Mouse (Mus musculus): ENCODE data around the gene Taf4. TPM values are rescaled to one million over a fixed set of nuclear protein-coding genes. Genes with fewer than 3 reads are reported as not detected.

Gene Taf4
- polyA plus RNA-seq, 1 experiment: 6.3 TPM

- Histone ChIP-seq H3K4me3 (no peak overlapping the region), H3K79me2 (ENCODE audit: control insufficient read depth, insufficient read depth) (no peaks in the 10 kb centered on the region), H3ac (ENCODE audit: control insufficient read depth, insufficient read length) (no peak overlapping the region), H3K4me2 (ENCODE audit: low read depth) (no peak overlapping the region), H3K36me3 (ENCODE audit: control insufficient read depth, insufficient read depth) (no peaks in the 10 kb centered on the region), H3K27me3 (ENCODE audit: control insufficient read depth, insufficient read depth, insufficient read length) (no peaks in the 10 kb centered on the region)
- TF ChIP-seq TCF12 (IDR thresholded peaks at IDR 0.05; ENCODE audit: insufficient read depth, poor library complexity, severe bottlenecking): no peak
- TF ChIP-seq MAX (IDR thresholded peaks at IDR 0.05; ENCODE audit: low read depth): no peak
- TF ChIP-seq SRF (IDR thresholded peaks at IDR 0.05; ENCODE audit: control insufficient read depth, insufficient read length, low read depth): no peak
- no peak for TF ChIP-seq MYOD1 (IDR thresholded peaks at IDR 0.05; ENCODE audit: control insufficient read depth in 1 of 3, insufficient read length in 2 of 3, low read depth in 2 of 3)
- no peak for TF ChIP-seq CEBPB (IDR thresholded peaks at IDR 0.05; ENCODE audit: insufficient read depth, poor library complexity, severe bottlenecking)
- no peak for TF ChIP-seq POLR2AphosphoS2 (IDR thresholded peaks at IDR 0.05; ENCODE audit: insufficient read length, low read depth)
- no peak for TF ChIP-seq REST (IDR thresholded peaks at IDR 0.05; ENCODE audit: insufficient read depth, insufficient read length)
- TF ChIP-seq POLR2A (IDR thresholded peaks at IDR 0.05; ENCODE audit: insufficient read length, low read depth): no peak
- TF ChIP-seq E2F4 (IDR thresholded peaks at IDR 0.05; ENCODE audit: insufficient read depth): no peak
- TF ChIP-seq USF1 (IDR thresholded peaks at IDR 0.05; ENCODE audit: low read depth): no peak
- no peak for TF ChIP-seq TCF3 (IDR thresholded peaks at IDR 0.05; ENCODE audit: insufficient read length, low read depth)
- no peak for TF ChIP-seq MYOG (IDR thresholded peaks at IDR 0.05; ENCODE audit: control insufficient read depth in 1 of 3, insufficient read depth in 1 of 3, insufficient read length in 2 of 3, low read depth in 2 of 3)
These were observed 37.2 kb upstream of the Taf4 start for GRCm38 (mm10) chr2:180013686-180014085.

- Histone ChIP-seq H3ac (ENCODE audit: control insufficient read depth, insufficient read length) (no peak overlapping the region), H3K4me2 (ENCODE audit: low read depth) (no peak overlapping the region), H3K79me2 (ENCODE audit: control insufficient read depth, insufficient read depth) (no peaks in the 10 kb centered on the region), H3K4me3 (no peak overlapping the region), H3K36me3 (ENCODE audit: control insufficient read depth, insufficient read depth) (no peaks in the 10 kb centered on the region), H3K27me3 (ENCODE audit: control insufficient read depth, insufficient read depth, insufficient read length) (no peaks in the 10 kb centered on the region)
- TF ChIP-seq E2F4 (IDR thresholded peaks at IDR 0.05; ENCODE audit: insufficient read depth) (no peak), MYOG (IDR thresholded peaks at IDR 0.05; ENCODE audit: control insufficient read depth in 1 of 3, insufficient read depth in 1 of 3, insufficient read length in 2 of 3, low read depth in 2 of 3) (no peak), MYOD1 (IDR thresholded peaks at IDR 0.05; ENCODE audit: control insufficient read depth in 1 of 3, insufficient read length in 2 of 3, low read depth in 2 of 3) (no peak), SRF (IDR thresholded peaks at IDR 0.05; ENCODE audit: control insufficient read depth, insufficient read length, low read depth) (no peak), CEBPB (IDR thresholded peaks at IDR 0.05; ENCODE audit: insufficient read depth, poor library complexity, severe bottlenecking) (no peak), POLR2AphosphoS2 (IDR thresholded peaks at IDR 0.05; ENCODE audit: insufficient read length, low read depth) (no peak), USF1 (IDR thresholded peaks at IDR 0.05; ENCODE audit: low read depth) (no peak), TCF12 (IDR thresholded peaks at IDR 0.05; ENCODE audit: insufficient read depth, poor library complexity, severe bottlenecking) (no peak), MAX (IDR thresholded peaks at IDR 0.05; ENCODE audit: low read depth) (no peak), TCF3 (IDR thresholded peaks at IDR 0.05; ENCODE audit: insufficient read length, low read depth) (no peak), REST (IDR thresholded peaks at IDR 0.05; ENCODE audit: insufficient read depth, insufficient read length) (no peak), POLR2A (IDR thresholded peaks at IDR 0.05; ENCODE audit: insufficient read length, low read depth) (no peak)
These were observed 34.9 kb upstream of the Taf4 start for GRCm38 (mm10) chr2:180011370-180011769.

- H3K79me2 ChIP-seq (ENCODE audit: control insufficient read depth, insufficient read depth): no peaks in the 10 kb centered on the region
- no peak overlapping the region for H3ac ChIP-seq (ENCODE audit: control insufficient read depth, insufficient read length)
- H3K4me2 ChIP-seq (ENCODE audit: low read depth): no peak overlapping the region
- H3K27me3 ChIP-seq (ENCODE audit: control insufficient read depth, insufficient read depth, insufficient read length): no peaks in the 10 kb centered on the region
- H3K4me3 ChIP-seq: no peak overlapping the region
- no peak for TF ChIP-seq SRF (IDR thresholded peaks at IDR 0.05; ENCODE audit: control insufficient read depth, insufficient read length, low read depth)
- TF ChIP-seq CEBPB (IDR thresholded peaks at IDR 0.05; ENCODE audit: insufficient read depth, poor library complexity, severe bottlenecking): no peak
- no peak for TF ChIP-seq MYOG (IDR thresholded peaks at IDR 0.05; ENCODE audit: control insufficient read depth in 1 of 3, insufficient read depth in 1 of 3, insufficient read length in 2 of 3, low read depth in 2 of 3)
- TF ChIP-seq TCF3 (IDR thresholded peaks at IDR 0.05; ENCODE audit: insufficient read length, low read depth): no peak
- TF ChIP-seq REST (IDR thresholded peaks at IDR 0.05; ENCODE audit: insufficient read depth, insufficient read length): no peak
- no peak for TF ChIP-seq MAX (IDR thresholded peaks at IDR 0.05; ENCODE audit: low read depth)
- no peak for TF ChIP-seq E2F4 (IDR thresholded peaks at IDR 0.05; ENCODE audit: insufficient read depth)
- TF ChIP-seq MYOD1 (IDR thresholded peaks at IDR 0.05; ENCODE audit: control insufficient read depth in 1 of 3, insufficient read length in 2 of 3, low read depth in 2 of 3): no peak
- no peak for TF ChIP-seq TCF12 (IDR thresholded peaks at IDR 0.05; ENCODE audit: insufficient read depth, poor library complexity, severe bottlenecking)
- no peak for TF ChIP-seq POLR2AphosphoS2 (IDR thresholded peaks at IDR 0.05; ENCODE audit: insufficient read length, low read depth)
- no peak for TF ChIP-seq POLR2A (IDR thresholded peaks at IDR 0.05; ENCODE audit: insufficient read length, low read depth)
- TF ChIP-seq USF1 (IDR thresholded peaks at IDR 0.05; ENCODE audit: low read depth): no peak
- H3K36me3 ChIP-seq (ENCODE audit: control insufficient read depth, insufficient read depth): no peaks in the 10 kb centered on the region
These were observed 34.2 kb upstream of the Taf4 start for GRCm38 (mm10) chr2:180010686-180011085.

GRCm38 (mm10) chr2:180006352-180007017 is 30.0 kb upstream of the Taf4 start:
- no peak overlapping the region for H3K4me2 ChIP-seq (ENCODE audit: low read depth)
- H3K27me3 ChIP-seq (ENCODE audit: control insufficient read depth, insufficient read depth, insufficient read length): no peaks in the 10 kb centered on the region
- no peaks in the 10 kb centered on the region for H3K36me3 ChIP-seq (ENCODE audit: control insufficient read depth, insufficient read depth)
- H3K79me2 ChIP-seq (ENCODE audit: control insufficient read depth, insufficient read depth): no peaks in the 10 kb centered on the region
- H3ac ChIP-seq (ENCODE audit: control insufficient read depth, insufficient read length): no peak overlapping the region
- no peak overlapping the region for H3K4me3 ChIP-seq
- TF ChIP-seq SRF (IDR thresholded peaks at IDR 0.05; ENCODE audit: control insufficient read depth, insufficient read length, low read depth) (no peak), MYOD1 (IDR thresholded peaks at IDR 0.05; ENCODE audit: control insufficient read depth in 1 of 3, insufficient read length in 2 of 3, low read depth in 2 of 3) (no peak), E2F4 (IDR thresholded peaks at IDR 0.05; ENCODE audit: insufficient read depth) (no peak), USF1 (IDR thresholded peaks at IDR 0.05; ENCODE audit: low read depth) (no peak)
